Mouse (Mus musculus) CH12.LX (cell line): Measurements from ENCODE around the gene Smarca4.

ENCODE experiments used
- CHD1 ChIP-seq: IDR thresholded peaks from 2 replicates; pipeline ENCODE4 v1.6.1; 2012; ENCODE audit warnings: low read depth, low read length, improper control_type of control experiment, inconsistent platforms
- CTCF ChIP-seq, 2 experiments: IDR thresholded peaks in 1 of 2; conservative IDR thresholded peaks in 1 of 2; 2 replicates each; pipeline ENCODE4 v1.5.1; 2011 to 2012; ENCODE audit warnings: low read depth in 2 of 2, low read length in 2 of 2, improper control_type of control experiment in 1 of 2, inconsistent platforms in 1 of 2, mild to moderate bottlenecking in 1 of 2, moderate library complexity in 1 of 2
- EP300 ChIP-seq: IDR thresholded peaks from 2 replicates; pipeline ENCODE4 v1.6.1; 2011; ENCODE audit warnings: low read length, improper control_type of control experiment
- HCFC1 ChIP-seq: IDR thresholded peaks from 2 replicates; pipeline ENCODE4 v1.6.1; 2012; ENCODE audit warnings: low read depth, mild to moderate bottlenecking, inconsistent platforms, low read length, improper control_type of control experiment
- JUN ChIP-seq: IDR thresholded peaks from 2 replicates; pipeline ENCODE4 v1.6.1; 2011; ENCODE audit warnings: low read depth, mild to moderate bottlenecking, low read length, improper control_type of control experiment, moderate library complexity; ENCODE audit not compliant: insufficient read depth
- MAFK ChIP-seq: IDR thresholded peaks from 2 replicates; pipeline ENCODE4 v1.6.1; 2011; ENCODE audit warnings: low read length, improper control_type of control experiment; ENCODE audit not compliant: insufficient replicate concordance
- MAX ChIP-seq: IDR thresholded peaks from 2 replicates; pipeline ENCODE4 v1.6.1; 2011; ENCODE audit warnings: low read length, improper control_type of control experiment
- MAZ ChIP-seq: IDR thresholded peaks from 2 replicates; pipeline ENCODE4 v1.6.1; 2012; ENCODE audit warnings: low read depth, mild to moderate bottlenecking, inconsistent platforms, low read length, improper control_type of control experiment, moderate library complexity
- MEF2A ChIP-seq: IDR thresholded peaks from 2 replicates; pipeline ENCODE4 v1.6.1; 2014; ENCODE audit warnings: low read depth, mild to moderate bottlenecking, inconsistent platforms, low read length, improper control_type of control experiment, borderline replicate concordance
- POLR2A ChIP-seq: IDR thresholded peaks from 2 replicates; pipeline ENCODE4 v1.6.1; 2011; ENCODE audit warnings: low read depth, mild to moderate bottlenecking, improper control_type of control experiment, low read length
- ZC3H11A ChIP-seq: IDR thresholded peaks from 2 replicates; pipeline ENCODE4 v1.6.1; 2012; ENCODE audit warnings: low read depth, mild to moderate bottlenecking, inconsistent platforms, low read length, improper control_type of control experiment
- ZNF384 ChIP-seq: IDR thresholded peaks from 2 replicates; pipeline ENCODE4 v1.6.1; 2012; ENCODE audit warnings: low read depth, low read length, improper control_type of control experiment, inconsistent platforms

GRCm38 (mm10) chr9:21604119-21604518 is 11.8 kb upstream of the Smarca4 start:
- TF ChIP-seq MAX (no peak), ZC3H11A (no peak), CTCF (conservative IDR thresholded peaks at IDR 0.05 in 1 of 2, IDR thresholded peaks at IDR 0.05 in 1 of 2; ENCODE audit: low read depth in 2 of 2, low read length in 2 of 2) (peak in 1 of 2 experiments; percentile 28; a peak in 1 of 4 replicates), MAFK (no peak), POLR2A (no peak), MEF2A (no peak), ZNF384 (no peak), HCFC1 (no peak), CHD1 (no peak), EP300 (no peak), JUN (no peak), MAZ (no peak)
